Mouse (Mus musculus) heart, adult 2 months (tissue): ENCODE data around the gene Hpdl.

Experiments
- CTCF ChIP-seq: fragments of 200-600 bp; IDR thresholded peaks from 2 replicates; pipeline ENCODE4 v1.8.1; 2022; ENCODE audit warnings: antibody characterized with exemption, mild to moderate bottlenecking, moderate library complexity
- EP300 ChIP-seq: fragments of 200-500 bp; IDR thresholded peaks from 2 replicates; pipeline ENCODE4 v1.6.1; 2011; ENCODE audit warnings: low read depth, low read length, control low read depth; ENCODE audit not compliant: insufficient read depth
- POLR2A ChIP-seq: fragments of 200-500 bp; IDR thresholded peaks from 2 replicates; pipeline ENCODE4 v1.6.1; 2011; ENCODE audit warnings: mild to moderate bottlenecking, low read depth, low read length, control low read depth; ENCODE audit not compliant: insufficient read depth

DNA sequence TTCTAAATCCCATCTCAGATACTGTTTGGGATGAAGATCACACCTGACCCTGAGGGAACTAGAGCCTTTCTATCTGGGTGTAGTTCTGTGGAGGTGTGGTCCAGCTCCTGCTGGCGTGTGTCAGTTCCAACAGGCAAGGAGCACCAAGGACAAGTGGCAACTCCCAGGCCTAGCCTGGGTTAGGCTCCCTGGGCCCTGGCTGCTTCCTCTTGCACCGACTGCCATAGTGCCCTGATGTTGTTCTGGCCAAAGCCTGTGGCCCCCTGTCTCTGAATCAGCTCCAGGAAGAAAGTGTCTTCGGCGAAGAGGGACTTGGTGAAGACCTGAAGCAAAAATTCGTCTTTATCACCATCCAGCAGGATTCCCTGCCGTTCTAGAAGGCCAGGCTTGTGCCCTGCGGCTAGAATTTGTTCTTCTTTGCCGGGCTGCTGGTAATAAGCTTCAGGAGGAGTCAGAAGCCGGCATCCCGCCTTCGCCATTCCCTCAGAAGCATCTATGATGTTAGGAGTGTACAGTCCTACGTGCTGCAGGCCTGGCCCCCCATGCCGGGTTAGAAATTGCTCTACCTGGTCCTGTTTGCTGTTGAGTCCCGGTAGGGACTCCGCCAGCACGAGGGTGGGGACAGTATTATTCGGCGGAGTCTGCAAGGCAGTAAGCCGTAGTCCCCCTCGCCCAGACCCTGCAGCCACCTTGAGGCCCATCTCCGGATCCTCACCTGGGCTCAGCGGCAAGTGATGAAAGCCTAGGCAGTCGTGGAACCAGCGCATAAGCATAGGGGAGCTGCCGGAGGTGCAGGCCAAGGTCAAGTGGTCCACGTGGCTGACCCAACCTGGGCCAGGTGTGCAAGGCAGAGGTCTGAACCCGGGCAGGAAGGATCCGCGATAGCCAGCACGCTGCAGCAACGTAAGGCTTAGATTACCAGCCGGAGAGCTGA lies 1.3 kb downstream of the Hpdl start:
- TF ChIP-seq CTCF: no peak
- TF ChIP-seq POLR2A: no peak
- TF ChIP-seq EP300: no peak
